Mouse (Mus musculus): ENCODE results near the gene Nt5c. TPM values are rescaled to one million over a fixed set of nuclear protein-coding genes. Genes with fewer than 3 reads are reported as not detected.
"Not testable (repeated sequence)": the region's sequence is repeated elsewhere in the genome, so short reads cannot be mapped to it uniquely, and the experiment has no call there.

Gene Nt5c
- polyA plus RNA-seq, 1 experiment from 2014 or later, result 32.0 TPM

DNA sequence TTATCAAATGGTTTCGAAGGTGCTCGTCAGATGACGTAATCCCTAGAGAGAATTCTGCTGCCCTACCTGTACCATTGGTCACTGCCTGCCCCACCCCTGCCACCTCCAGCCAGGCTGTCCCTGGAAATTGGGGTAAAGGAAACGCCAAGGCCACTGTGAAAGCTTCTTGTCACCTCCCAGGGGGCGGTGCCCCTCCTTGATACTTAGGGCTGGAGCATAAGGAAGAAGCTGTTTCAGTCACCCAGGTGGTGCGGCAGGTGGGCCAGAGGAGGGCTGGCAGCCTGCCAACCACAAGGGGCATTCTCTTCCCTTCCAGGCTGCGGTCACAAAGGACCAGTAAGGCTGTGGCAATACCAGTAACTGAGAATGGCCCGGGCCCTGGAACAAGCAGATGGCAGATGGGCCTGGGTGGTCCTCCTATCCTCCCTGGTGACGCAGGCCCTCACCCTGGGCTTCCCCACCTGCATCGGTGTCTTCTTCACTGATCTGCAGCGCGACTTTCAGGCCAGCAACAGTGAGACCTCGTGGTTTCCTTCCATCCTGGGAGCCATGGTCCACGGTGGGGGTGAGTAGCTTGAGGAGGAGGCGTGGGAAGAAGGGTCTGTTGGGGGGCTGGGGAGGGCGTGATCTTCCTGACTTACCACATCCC lies 29.3 kb downstream of the Nt5c start, which contains the start of gene Slc16a5:
Gene Slc16a5, plus strand, starts transcription at position 232 of the 649 bp plus-strand sequence.
- Histone ChIP-seq H3K27ac (ENCODE audit: low read length) (no peak within 1 kb of the TSS), H3K4me1 (ENCODE audit: control insufficient read depth, low read depth, low read length) (no peaks in the 10 kb centered on the region; the same call in 1 of the 2 replicates), H3K9me3 (replicated peaks; ENCODE audit: control insufficient read depth, low read length) (no peaks in the 10 kb centered on the region), H3K27me3 (ENCODE audit: control insufficient read depth, insufficient read depth, low read depth, low read length) (no peaks in the 10 kb centered on the region), H3K9ac (ENCODE audit: low read depth, low read length) (no peak within 1 kb of the TSS), H3K4me3 (ENCODE audit: low read depth, low read length) (no peak within 1 kb of the TSS), H3K4me2 (ENCODE audit: low read depth, low read length) (no peak within 1 kb of the TSS), H3K36me3 (ENCODE audit: control insufficient read depth, insufficient read depth) (no peaks in the 10 kb centered on the region)
- WGBS (ENCODE audit: insufficient replicate concordance), result 57% methylated on average over 16 of the region's 16 CpGs
- ATAC-seq (ENCODE audit: low read depth), result no peak

DNA sequence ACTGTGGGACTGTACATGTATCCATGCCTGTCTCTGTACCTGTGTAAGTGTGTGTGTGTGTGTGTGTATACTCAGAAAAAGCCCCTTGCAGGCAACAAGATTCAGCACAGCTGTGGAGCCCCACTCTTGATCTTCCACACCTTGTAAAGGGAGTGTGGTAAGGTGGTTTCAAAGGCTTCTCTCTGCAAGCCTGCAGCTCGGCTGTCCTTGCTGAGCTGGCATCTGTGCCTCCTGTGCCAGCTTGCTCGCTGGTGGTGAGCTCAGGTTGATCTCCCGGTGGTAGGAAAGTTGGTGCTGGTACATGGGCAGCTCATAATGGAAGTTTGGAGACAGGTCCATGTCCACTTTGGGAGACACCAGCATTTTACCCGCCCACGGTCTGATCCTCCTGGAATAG lies 29.8 kb downstream of the Nt5c start:
- Histone ChIP-seq H3K4me1 (ENCODE audit: control insufficient read depth, low read depth, low read length) (no peaks in the 10 kb centered on the region; the same call in 1 of the 2 replicates), H3K4me2 (ENCODE audit: low read depth, low read length) (no peak overlapping the region), H3K36me3 (ENCODE audit: control insufficient read depth, insufficient read depth) (no peaks in the 10 kb centered on the region), H3K4me3 (ENCODE audit: low read depth, low read length) (no peak overlapping the region), H3K9me3 (replicated peaks; ENCODE audit: control insufficient read depth, low read length) (no peaks in the 10 kb centered on the region), H3K9ac (ENCODE audit: low read depth, low read length) (no peak overlapping the region), H3K27me3 (ENCODE audit: control insufficient read depth, insufficient read depth, low read depth, low read length) (no peaks in the 10 kb centered on the region), H3K27ac (ENCODE audit: low read length) (no peak overlapping the region)
- 47% methylated on average over 5 of the region's 5 CpGs for WGBS (ENCODE audit: insufficient replicate concordance)
- ATAC-seq (ENCODE audit: low read depth), result no peak

GRCm38 (mm10) chr11:115460976-115461375 lies 30.7 kb downstream of the Nt5c start:
- Histone ChIP-seq H3K9ac (ENCODE audit: low read depth, low read length) (no peak overlapping the region), H3K27ac (ENCODE audit: low read length) (no peak overlapping the region), H3K36me3 (ENCODE audit: control insufficient read depth, insufficient read depth) (no peaks in the 10 kb centered on the region), H3K4me1 (ENCODE audit: control insufficient read depth, low read depth, low read length) (no peaks in the 10 kb centered on the region; the same call in 1 of the 2 replicates), H3K9me3 (replicated peaks; ENCODE audit: control insufficient read depth, low read length) (no peaks in the 10 kb centered on the region), H3K27me3 (ENCODE audit: control insufficient read depth, insufficient read depth, low read depth, low read length) (no peaks in the 10 kb centered on the region), H3K4me2 (ENCODE audit: low read depth, low read length) (no peak overlapping the region), H3K4me3 (ENCODE audit: low read depth, low read length) (no peak overlapping the region)
- no peak for ATAC-seq (ENCODE audit: low read depth)
- WGBS (ENCODE audit: insufficient replicate concordance), result 23% methylated on average over 8 of the region's 8 CpGs

- no peak overlapping the region for H3K27ac ChIP-seq (ENCODE audit: low read length)
- WGBS (ENCODE audit: insufficient replicate concordance), result 41% methylated on average over 6 of the region's 6 CpGs
- ATAC-seq (ENCODE audit: low read depth), result peak; percentile 27
- peaks cover 3% of the 10 kb centered on the region for H3K4me1 ChIP-seq (ENCODE audit: control insufficient read depth, low read depth, low read length)
- H3K36me3 ChIP-seq (ENCODE audit: control insufficient read depth, insufficient read depth), result no peaks in the 10 kb centered on the region
- no peaks in the 10 kb centered on the region; the same call in 1 of the 2 replicates for H3K9me3 ChIP-seq (replicated peaks; ENCODE audit: control insufficient read depth, low read length)
- no peak overlapping the region for H3K4me2 ChIP-seq (ENCODE audit: low read depth, low read length)
- H3K4me3 ChIP-seq (ENCODE audit: low read depth, low read length), result no peak overlapping the region
- no peaks in the 10 kb centered on the region for H3K27me3 ChIP-seq (ENCODE audit: control insufficient read depth, insufficient read depth, low read depth, low read length)
- H3K9ac ChIP-seq (ENCODE audit: low read depth, low read length), result no peak overlapping the region
Observed at GRCm38 (mm10) chr11:115457405-115457804, 34.3 kb downstream of the Nt5c start.

GRCm38 (mm10) chr11:115456182-115456581 lies 35.5 kb downstream of the Nt5c start:
- no peak overlapping the region for H3K4me2 ChIP-seq (ENCODE audit: low read depth, low read length)
- H3K27ac ChIP-seq (ENCODE audit: low read length), result no peak overlapping the region
- no peak for ATAC-seq (ENCODE audit: low read depth)
- H3K27me3 ChIP-seq (ENCODE audit: control insufficient read depth, insufficient read depth, low read depth, low read length), result no peaks in the 10 kb centered on the region
- WGBS (ENCODE audit: insufficient replicate concordance), result 73% methylated on average over 5 of the region's 5 CpGs
- H3K4me1 ChIP-seq (ENCODE audit: control insufficient read depth, low read depth, low read length), result peaks cover 3% of the 10 kb centered on the region
- no peaks in the 10 kb centered on the region for H3K36me3 ChIP-seq (ENCODE audit: control insufficient read depth, insufficient read depth)
- H3K9ac ChIP-seq (ENCODE audit: low read depth, low read length), result no peak overlapping the region
- no peaks in the 10 kb centered on the region; the same call in 1 of the 2 replicates for H3K9me3 ChIP-seq (replicated peaks; ENCODE audit: control insufficient read depth, low read length)
- H3K4me3 ChIP-seq (ENCODE audit: low read depth, low read length), result no peak overlapping the region

- H3K27me3 ChIP-seq (ENCODE audit: control insufficient read depth, insufficient read depth, low read depth, low read length), result no peaks in the 10 kb centered on the region
- no peak overlapping the region for H3K4me2 ChIP-seq (ENCODE audit: low read depth, low read length)
- ATAC-seq (ENCODE audit: low read depth), result no peak
- no peak overlapping the region for H3K9ac ChIP-seq (ENCODE audit: low read depth, low read length)
- no peaks in the 10 kb centered on the region; the same call in 1 of the 2 replicates for H3K9me3 ChIP-seq (replicated peaks; ENCODE audit: control insufficient read depth, low read length)
- H3K4me1 ChIP-seq (ENCODE audit: control insufficient read depth, low read depth, low read length), result peaks cover 3% of the 10 kb centered on the region
- H3K4me3 ChIP-seq (ENCODE audit: low read depth, low read length), result no peak overlapping the region
- 78% methylated on average over 15 of the region's 15 CpGs for WGBS (ENCODE audit: insufficient replicate concordance)
- no peaks in the 10 kb centered on the region for H3K36me3 ChIP-seq (ENCODE audit: control insufficient read depth, insufficient read depth)
- no peak overlapping the region for H3K27ac ChIP-seq (ENCODE audit: low read length)
Observed at GRCm38 (mm10) chr11:115455619-115456018, 36.0 kb downstream of the Nt5c start.

- H3K9me3 ChIP-seq (replicated peaks; ENCODE audit: control insufficient read depth, low read length); ATAC-seq (ENCODE audit: low read depth); H3K9ac ChIP-seq (ENCODE audit: low read depth, low read length); H3K4me2 ChIP-seq (ENCODE audit: low read depth, low read length); H3K4me1 ChIP-seq (ENCODE audit: control insufficient read depth, low read depth, low read length); H3K4me3 ChIP-seq (ENCODE audit: low read depth, low read length); H3K27ac ChIP-seq (ENCODE audit: low read length); H3K27me3 ChIP-seq (ENCODE audit: control insufficient read depth, insufficient read depth, low read depth, low read length); H3K36me3 ChIP-seq (ENCODE audit: control insufficient read depth, insufficient read depth): not testable (repeated sequence)
- 75% methylated on average over 6 of the region's 6 CpGs for WGBS (ENCODE audit: insufficient replicate concordance)
Observed at GRCm38 (mm10) chr11:115454822-115455221, 36.8 kb downstream of the Nt5c start.

DNA sequence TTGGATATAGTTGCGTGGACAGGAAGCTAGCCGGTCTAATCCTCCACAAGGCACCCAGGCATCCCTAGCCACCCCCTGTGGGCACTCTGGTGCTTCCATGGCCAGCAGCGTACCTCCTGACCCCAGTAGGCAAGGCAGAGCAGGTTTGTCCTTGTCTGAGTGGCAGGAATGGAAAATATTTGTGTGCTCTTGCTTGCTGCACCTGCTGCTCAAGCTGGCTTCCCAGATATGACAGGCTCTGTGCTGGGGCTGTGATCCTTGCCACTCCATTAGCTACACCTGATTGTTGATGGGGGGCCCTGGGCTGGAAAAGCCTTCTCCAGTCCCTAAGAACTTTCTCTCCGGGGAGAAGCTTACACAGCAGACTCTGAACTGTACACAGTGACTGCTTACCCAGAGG lies 38.4 kb downstream of the Nt5c start:
- Histone ChIP-seq H3K9me3 (replicated peaks; ENCODE audit: control insufficient read depth, low read length) (no peaks in the 10 kb centered on the region; the same call in 1 of the 2 replicates), H3K9ac (ENCODE audit: low read depth, low read length) (no peak overlapping the region), H3K27ac (ENCODE audit: low read length) (no peak overlapping the region), H3K4me1 (ENCODE audit: control insufficient read depth, low read depth, low read length) (peaks cover 3% of the 10 kb centered on the region), H3K36me3 (ENCODE audit: control insufficient read depth, insufficient read depth) (no peaks in the 10 kb centered on the region), H3K4me2 (ENCODE audit: low read depth, low read length) (no peak overlapping the region), H3K4me3 (ENCODE audit: low read depth, low read length) (no peak overlapping the region), H3K27me3 (ENCODE audit: control insufficient read depth, insufficient read depth, low read depth, low read length) (no peaks in the 10 kb centered on the region)
- no peak for ATAC-seq (ENCODE audit: low read depth)
- WGBS (ENCODE audit: insufficient replicate concordance), result 59% methylated on average over 4 of the region's 4 CpGs

DNA sequence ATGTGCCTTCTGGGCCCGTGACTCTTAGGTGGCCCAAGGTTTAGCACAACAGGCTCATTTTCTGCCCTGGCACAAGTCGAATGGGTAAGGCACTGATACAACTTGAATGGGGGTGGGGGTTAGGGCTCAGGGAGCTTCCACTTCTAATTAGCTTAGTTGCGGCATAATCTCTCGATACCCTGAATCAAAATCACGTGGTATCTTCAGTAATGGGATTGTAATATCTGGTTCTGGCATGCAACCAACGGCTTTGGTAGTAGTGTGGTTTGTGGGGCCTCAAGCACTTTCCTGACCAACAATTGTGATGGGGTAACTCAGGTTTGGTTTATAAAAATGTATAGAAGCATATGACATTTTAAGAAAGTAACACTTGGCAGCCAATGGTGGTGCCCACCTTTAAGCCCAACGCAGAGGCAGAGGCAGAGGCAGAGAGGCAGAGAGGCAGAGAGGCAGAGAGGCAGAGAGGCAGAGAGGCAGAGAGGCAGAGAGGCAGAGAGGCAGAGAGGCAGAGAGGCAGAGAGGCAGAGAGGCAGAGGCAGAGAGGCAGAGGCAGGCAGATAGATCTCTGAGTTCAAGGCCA lies 39.3 kb downstream of the Nt5c start:
- Histone ChIP-seq H3K27me3 (ENCODE audit: control insufficient read depth, insufficient read depth, low read depth, low read length) (no peaks in the 10 kb centered on the region), H3K4me2 (ENCODE audit: low read depth, low read length) (no peak overlapping the region), H3K4me3 (ENCODE audit: low read depth, low read length) (no peak overlapping the region), H3K4me1 (ENCODE audit: control insufficient read depth, low read depth, low read length) (peaks cover 3% of the 10 kb centered on the region), H3K9me3 (replicated peaks; ENCODE audit: control insufficient read depth, low read length) (no peaks in the 10 kb centered on the region; the same call in 1 of the 2 replicates), H3K9ac (ENCODE audit: low read depth, low read length) (no peak overlapping the region), H3K36me3 (ENCODE audit: control insufficient read depth, insufficient read depth) (no peaks in the 10 kb centered on the region), H3K27ac (ENCODE audit: low read length) (no peak overlapping the region)
- no peak for ATAC-seq (ENCODE audit: low read depth)
- WGBS (ENCODE audit: insufficient replicate concordance), result 59% methylated on average over 7 of the region's 7 CpGs

Data from liver, embryonic 16.5 days (tissue).